Mouse (Mus musculus): ENCODE measurements around the gene Zfp638. TPM values are rescaled to one million over a fixed set of nuclear protein-coding genes. Genes with fewer than 3 reads are reported as not detected.
A peak's percentile ranks its signal among the peaks of the same experiment; 100 is the strongest.
"Not testable (repeated sequence)": the region's sequence is repeated elsewhere in the genome, so short reads cannot be mapped to it uniquely, and the experiment has no call there.

Zfp638 gene
- polyA plus RNA-seq, 1 experiment from 2014 or later = 80.1 TPM

DNA sequence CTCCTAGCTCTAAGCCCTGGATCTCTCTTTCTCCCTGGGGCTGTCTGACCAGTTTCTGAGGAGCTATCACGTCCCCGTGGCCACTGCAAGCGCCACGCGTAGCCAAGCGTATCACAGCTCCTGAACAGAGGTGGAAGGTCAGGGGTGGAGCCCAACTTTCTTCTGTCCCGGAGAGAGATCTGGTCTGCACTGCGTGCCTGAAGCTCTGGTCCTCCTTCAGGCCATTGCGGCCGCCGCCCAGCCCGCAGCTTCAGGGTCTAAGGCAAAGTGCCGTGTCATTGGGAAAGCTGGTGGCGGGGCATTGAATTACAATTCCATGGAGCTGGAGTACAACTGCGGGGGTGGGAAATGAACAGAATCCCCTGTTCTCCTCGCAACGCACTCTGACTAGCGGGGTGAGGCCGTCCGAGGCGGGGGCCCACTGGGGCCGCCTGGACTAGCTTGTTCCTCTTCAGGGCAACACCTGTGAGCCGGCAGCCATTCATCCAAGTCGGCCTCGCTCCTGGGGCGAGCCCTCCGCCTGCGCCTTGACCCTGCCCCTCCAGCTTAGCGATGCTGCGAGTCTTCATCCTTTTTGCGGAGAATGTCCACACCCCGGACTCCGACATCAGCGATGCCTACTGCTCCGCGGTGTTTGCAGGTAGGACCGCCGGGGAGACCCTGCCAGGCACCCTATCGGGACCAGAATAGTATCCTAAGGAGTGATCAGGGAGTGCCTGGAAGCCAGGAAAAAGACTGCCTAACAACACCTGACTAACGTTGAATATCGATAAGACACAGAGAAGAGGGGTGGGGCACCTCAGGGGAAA, 141.7 kb downstream of the Zfp638 start, which contains the start of gene Dysf:
Gene Dysf (plus strand): TSS at position 228 of the 809 bp plus-strand sequence.
- ChIA-PET CTCF (interaction anchor here (1.0 to 1.3 kb wide), 2 partner anchors 14 to 53 kb away, joined by 3 to 10 read pairs; no protein-coding TSS in a partner anchor), POLR2A (interaction anchor here (0.6 to 1.3 kb wide), 3 partner anchors 28 to 39 kb away, joined by 3 to 4 read pairs (median 3); no protein-coding TSS in a partner anchor)
- no peak for DNase-seq (ENCODE audit: low read depth, low spot score)
- ATAC-seq = peak; percentile 23
- no peaks in the 10 kb centered on the region for H3K27me3 ChIP-seq
- no peak for TF ChIP-seq CTCF (IDR thresholded peaks at IDR 0.05)
- in situ Hi-C loops (cut with MboI; ENCODE audit: low pct_unique_long_range_greater_than_20kb) = no loop called here

DNA sequence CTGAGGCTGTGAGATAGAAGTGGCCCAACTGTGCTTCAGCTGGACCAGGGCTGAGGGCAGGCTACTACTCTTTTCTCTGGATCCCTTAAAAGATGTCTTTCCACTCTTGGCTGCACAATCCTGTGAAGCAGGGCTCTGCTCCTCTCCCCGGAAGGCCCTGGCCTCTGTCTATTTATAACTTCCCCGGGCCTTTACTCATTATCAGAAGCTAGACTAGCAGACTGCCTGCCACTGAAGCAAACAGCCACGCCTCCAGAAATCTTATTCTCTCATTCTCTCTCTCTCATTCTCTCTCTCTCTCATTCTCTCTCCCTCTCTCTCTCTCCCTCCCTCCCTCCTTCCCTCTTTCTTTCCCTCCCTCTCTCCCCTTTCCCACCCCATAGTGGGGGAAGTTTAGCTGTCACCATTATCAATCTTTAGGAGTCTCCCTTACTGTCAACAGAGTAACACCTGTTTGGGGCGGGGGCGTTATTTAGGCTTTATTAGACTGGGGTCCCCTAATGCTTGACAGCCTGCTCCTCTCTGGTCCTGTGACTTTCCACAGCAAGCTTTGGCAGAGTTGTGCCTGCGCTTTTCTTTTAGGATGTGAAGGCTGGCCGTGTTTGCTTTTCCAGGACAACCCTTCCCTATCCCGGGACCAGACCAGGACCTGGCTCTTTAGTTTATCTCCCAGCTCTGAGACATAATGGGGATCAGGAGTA, 142.4 kb downstream of the Zfp638 start:
- CTCF ChIA-PET = interaction anchor here (1.2 kb wide), 1 partner anchor 14 kb away, joined by 3 read pairs; no protein-coding TSS in a partner anchor
- no peak for TF ChIP-seq CTCF (IDR thresholded peaks at IDR 0.05)
- in situ Hi-C loops (cut with MboI; ENCODE audit: low pct_unique_long_range_greater_than_20kb) = no loop called here
- DNase-seq (ENCODE audit: low read depth, low spot score) (no peak), ATAC-seq (peak; percentile 56)
- no peaks in the 10 kb centered on the region for H3K27me3 ChIP-seq
- POLR2A ChIA-PET = interaction anchor here (0.6 to 1.6 kb wide), 6 partner anchors 37 to 659 kb away, joined by 3 to 5 read pairs (median 4); no protein-coding TSS in a partner anchor

DNA sequence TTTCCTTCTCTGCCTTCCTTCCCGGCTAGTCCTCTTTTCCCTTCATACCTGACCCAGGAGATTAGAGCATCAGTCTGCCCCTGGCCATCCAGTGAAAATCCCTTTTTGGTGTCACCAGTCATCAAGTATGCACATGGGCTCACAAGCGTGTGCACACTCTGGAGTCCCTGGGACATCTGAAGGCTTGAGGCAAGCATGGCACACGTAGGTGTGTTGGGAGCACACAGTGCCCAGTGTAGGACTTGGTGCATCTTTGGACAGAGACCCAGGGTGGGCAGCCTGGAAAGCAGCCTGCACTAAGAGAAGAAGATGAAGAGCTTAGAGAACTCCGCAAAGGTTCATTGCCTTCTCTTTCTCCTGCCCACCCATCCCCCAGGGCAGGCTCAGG, 143.0 kb downstream of the Zfp638 start:
- TF ChIP-seq CTCF (IDR thresholded peaks at IDR 0.05) = no peak
- ATAC-seq (no peak), DNase-seq (ENCODE audit: low read depth, low spot score) (no peak)
- CTCF ChIA-PET = interaction anchor here (1.0 to 1.2 kb wide), 2 partner anchors 14 to 19 kb away, joined by 3 to 4 read pairs; no protein-coding TSS in a partner anchor
- H3K27me3 ChIP-seq = no peaks in the 10 kb centered on the region
- POLR2A ChIA-PET = interaction anchor here (0.6 to 1.6 kb wide), 3 partner anchors 50 to 660 kb away, joined by 3 to 5 read pairs (median 5); no protein-coding TSS in a partner anchor
- in situ Hi-C loops (cut with MboI; ENCODE audit: low pct_unique_long_range_greater_than_20kb) = loop anchor here (5.0 kb wide), 1 partner anchor 47 kb away; no protein-coding TSS in a partner anchor

DNA sequence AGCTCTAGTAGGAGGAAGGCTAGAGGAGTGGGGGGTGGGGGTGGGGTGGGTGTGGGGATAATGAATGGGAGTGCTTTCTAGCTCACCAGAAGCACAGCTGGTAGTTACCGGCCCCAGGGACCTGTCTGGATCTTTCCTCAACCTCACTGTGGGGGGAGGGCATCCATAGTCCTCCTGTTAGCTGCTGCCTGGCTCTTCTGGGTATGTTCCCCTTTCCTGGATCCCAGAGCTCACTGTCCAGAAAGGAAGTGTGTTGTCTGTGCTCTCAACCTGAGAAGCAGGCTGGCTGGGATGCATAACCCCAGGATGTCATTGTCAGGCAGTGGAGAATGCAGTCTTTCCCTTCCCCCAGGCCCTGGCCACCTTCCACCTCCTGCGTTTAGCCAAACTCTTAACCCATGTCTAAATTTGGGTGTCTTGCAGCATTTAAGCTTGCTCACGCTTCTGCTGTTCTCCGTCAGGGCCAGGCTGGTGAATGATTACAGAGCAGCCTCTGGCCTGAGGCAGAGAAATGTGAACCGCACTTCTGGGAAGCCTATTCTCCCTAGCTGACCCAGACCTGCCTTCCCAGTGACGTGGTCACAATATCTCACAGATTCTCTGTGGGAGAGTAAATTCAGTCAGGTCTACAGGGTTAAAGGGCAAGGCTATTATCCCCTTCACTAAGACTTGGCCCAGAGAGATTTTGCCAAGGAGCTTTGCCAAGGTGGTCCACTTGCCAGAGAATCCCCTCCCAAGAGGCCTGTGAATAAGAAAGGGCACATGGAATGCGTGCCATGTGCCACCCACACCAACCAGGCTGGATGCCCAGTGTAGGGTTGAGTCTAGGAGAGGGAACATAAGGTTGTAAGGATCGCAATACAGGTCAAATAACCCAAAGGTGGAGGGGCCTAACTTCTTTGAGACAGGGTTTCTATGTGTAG, 143.7 kb downstream of the Zfp638 start:
- ChIA-PET POLR2A (interaction anchor here (0.6 to 1.6 kb wide), 3 partner anchors 49 to 184 kb away, joined by 3 to 5 read pairs (median 3); no protein-coding TSS in a partner anchor), CTCF (interaction anchor here (1.0 to 1.2 kb wide), 2 partner anchors 15 to 20 kb away, joined by 3 to 4 read pairs; no protein-coding TSS in a partner anchor)
- in situ Hi-C loops (cut with MboI; ENCODE audit: low pct_unique_long_range_greater_than_20kb) = loop anchor here (5.0 kb wide), 1 partner anchor 47 kb away; no protein-coding TSS in a partner anchor
- DNase-seq (ENCODE audit: low read depth, low spot score) (peak; percentile 99), ATAC-seq (peak; percentile 80)
- no peaks in the 10 kb centered on the region for H3K27me3 ChIP-seq
- no peak for TF ChIP-seq CTCF (IDR thresholded peaks at IDR 0.05)

DNA sequence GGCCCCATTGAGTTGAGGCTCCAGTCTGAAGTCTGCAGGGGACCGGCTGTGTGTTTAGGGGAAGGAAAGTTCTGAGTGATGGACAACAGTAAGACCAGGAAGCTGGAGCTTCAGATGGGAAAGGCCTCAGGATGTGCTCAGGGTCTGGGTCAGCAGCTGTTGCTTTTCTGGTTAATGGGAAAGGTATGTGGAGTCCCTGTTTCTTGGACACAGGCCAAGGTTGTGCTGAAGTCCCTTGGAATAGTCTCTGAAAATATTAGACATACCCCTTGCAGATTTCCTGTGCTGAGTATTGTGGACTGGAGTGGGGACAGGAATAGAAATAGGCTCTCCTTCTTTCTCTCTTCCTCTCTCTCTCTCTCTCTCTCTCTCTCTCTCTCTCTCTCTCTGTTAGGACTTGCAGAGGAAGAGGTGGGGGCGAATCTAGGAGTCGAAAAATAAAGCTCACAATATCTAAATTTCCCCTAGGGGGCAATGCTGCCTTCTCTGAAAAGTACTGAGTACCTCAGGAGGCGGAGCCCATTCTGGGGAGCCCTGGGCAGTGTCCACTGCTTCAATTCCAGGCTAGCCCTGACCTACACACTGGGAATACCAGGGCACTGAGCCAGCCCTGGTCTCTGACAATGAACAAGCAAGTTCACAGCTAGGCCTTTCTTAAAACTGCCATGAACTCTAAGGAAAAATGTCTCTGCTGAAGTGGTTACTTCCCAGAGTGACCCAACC, 148.2 kb downstream of the Zfp638 start:
- not testable (repeated sequence) for H3K27me3 ChIP-seq; DNase-seq (ENCODE audit: low read depth, low spot score)
- in situ Hi-C loops (cut with MboI; ENCODE audit: low pct_unique_long_range_greater_than_20kb) = loop anchor here (5.0 kb wide), 1 partner anchor 42 kb away; no protein-coding TSS in a partner anchor
- ChIA-PET CTCF (interaction anchor here (0.7 to 2.2 kb wide), 9 partner anchors 11 to 57 kb away, joined by 3 to 16 read pairs (median 3); no protein-coding TSS in a partner anchor), POLR2A (interaction anchor here (1.0 kb wide), 1 partner anchor 46 kb away, joined by 3 read pairs; no protein-coding TSS in a partner anchor)
- ATAC-seq = peak; percentile 25

DNA sequence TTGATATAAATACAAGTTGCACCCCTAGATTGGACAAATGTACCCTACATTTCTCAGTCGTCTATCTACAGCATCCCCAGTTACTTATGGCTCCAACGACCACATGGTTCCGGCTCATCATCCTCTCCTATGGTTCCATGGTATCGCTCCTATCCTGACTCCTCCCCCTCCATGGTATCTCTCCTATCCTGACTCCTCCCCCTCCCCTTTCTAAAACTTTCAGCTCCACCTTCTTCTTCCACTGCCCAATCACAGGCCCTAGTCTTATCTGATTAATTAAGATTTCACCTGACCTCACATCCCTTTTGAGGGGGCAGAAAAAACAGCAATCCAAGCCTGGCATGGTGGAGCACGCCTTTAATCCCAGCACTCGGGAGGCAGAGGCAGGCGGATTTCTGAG, 149.9 kb downstream of the Zfp638 start:
- ChIA-PET POLR2A (no interaction called here), CTCF (interaction anchor here (0.8 kb wide), 1 partner anchor 10 kb away, joined by 4 read pairs; no protein-coding TSS in a partner anchor)
- in situ Hi-C loops (cut with MboI; ENCODE audit: low pct_unique_long_range_greater_than_20kb) = no loop called here
- no peaks in the 10 kb centered on the region for H3K27me3 ChIP-seq
- ATAC-seq (no peak), DNase-seq (ENCODE audit: low read depth, low spot score) (no peak)
- no peak for TF ChIP-seq CTCF (IDR thresholded peaks at IDR 0.05)

DNA sequence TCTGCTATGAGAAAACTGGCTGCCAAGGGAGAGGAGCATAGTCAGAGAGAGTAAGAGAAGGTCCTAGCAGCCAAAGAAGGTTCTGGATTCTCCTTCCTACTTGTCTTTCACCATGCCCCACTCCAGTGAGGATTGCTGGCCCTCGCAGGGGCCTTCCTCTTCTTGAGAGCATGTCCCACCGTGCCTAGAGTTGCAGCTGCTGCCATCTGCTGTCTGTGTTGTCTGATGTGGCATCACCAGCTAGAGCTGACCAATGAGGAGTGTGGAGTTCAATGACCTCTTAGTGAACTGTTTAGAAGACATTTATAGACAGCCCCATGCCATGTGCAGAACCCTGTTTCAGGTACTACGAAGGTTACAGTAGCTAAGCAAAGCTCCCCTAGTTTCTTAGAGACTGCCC, 150.5 kb downstream of the Zfp638 start:
- H3K27me3 ChIP-seq = no peaks in the 10 kb centered on the region
- DNase-seq (ENCODE audit: low read depth, low spot score) (no peak), ATAC-seq (no peak)
- POLR2A ChIA-PET = no interaction called here
- in situ Hi-C loops (cut with MboI; ENCODE audit: low pct_unique_long_range_greater_than_20kb) = no loop called here
- TF ChIP-seq CTCF (IDR thresholded peaks at IDR 0.05) = no peak
- CTCF ChIA-PET = interaction anchor here (0.7 to 1.6 kb wide), 4 partner anchors 10 to 44 kb away, joined by 3 to 7 read pairs (median 4); no protein-coding TSS in a partner anchor

DNA sequence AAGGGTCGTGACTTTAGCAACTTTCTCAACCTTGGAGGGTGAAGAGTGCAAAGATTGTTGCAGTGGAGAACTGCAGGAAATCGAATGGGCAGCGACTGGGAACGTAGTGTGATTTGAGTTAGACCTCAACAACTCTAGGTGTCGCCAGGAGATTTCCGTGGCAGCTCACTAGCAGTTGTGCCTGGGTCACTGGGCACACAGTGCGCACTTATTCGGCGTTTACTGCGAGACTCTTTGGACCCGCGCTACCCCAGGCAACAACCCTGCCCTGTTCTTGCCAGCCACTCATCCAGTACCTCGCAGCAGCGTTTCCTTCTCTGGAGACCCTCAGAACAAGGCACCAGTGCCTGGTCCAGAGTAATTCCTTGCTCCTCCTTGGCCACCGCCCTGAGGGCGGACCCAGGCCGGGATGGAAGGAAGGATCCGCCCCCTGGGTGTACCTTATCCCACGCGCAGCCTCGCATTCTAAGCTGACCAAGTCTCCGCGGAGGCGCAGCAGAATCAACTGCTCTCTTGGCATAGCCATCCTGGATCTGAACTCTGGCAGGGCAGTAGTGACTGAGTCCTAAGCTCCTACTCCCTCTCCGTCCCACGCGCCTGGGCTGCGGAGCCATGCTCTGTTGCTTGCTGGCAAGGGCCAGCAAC, 152.1 kb downstream of the Zfp638 start:
- ChIA-PET POLR2A (no interaction called here), CTCF (no interaction called here)
- DNase-seq (ENCODE audit: low read depth, low spot score) (no peak), ATAC-seq (no peak)
- in situ Hi-C loops (cut with MboI; ENCODE audit: low pct_unique_long_range_greater_than_20kb) = no loop called here
- H3K27me3 ChIP-seq = no peaks in the 10 kb centered on the region
- no peak for TF ChIP-seq CTCF (IDR thresholded peaks at IDR 0.05)
